ENCODE assay signal across 17 mouse cellular contexts in the genomic region with DNA sequence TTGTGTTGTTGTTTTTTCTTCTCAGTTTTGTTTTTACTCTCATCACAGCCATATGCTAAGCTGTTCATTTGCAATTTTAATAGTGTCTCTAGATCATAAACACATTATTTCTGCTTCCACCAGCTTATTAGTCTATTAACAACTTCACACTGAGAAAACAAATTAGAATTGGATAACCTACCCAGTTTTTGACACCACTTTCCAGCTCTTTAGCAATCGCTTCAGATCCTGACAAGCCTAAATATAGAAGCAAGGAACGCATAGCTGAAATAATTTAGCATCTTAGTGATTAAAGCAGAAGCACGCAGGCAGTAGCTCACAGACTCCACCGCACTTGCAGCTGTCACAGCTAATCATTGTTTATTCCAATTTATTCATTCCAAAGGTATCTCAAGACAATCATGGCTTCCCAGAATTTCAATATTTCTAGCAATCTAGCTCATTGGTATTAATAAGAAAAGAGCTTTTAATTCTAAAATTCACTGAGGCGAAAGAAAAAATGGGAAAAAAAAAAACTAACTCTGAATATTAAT.
DNase-seq lines count a peak whose midpoint lies in the region; ATAC-seq and TF ChIP-seq lines count a peak whose summit lies in the region.
"Had no signal": no experiment of that assay in that cellular context is flagged by ENCODE, and none has a peak within 500 bp of the region (broad histone marks: within the 10 kb centered on the region; RNA-seq: fewer than 3 reads in every experiment).

No protein-coding gene starts in this region.

- H3K4me3 ChIP-seq in heart, embryonic 10.5 days: no peak overlapping the region
- no peak overlapping the region for H3K4me3 ChIP-seq in heart, postnatal 0 days (ENCODE audit: low read depth, low read length)
- no peak overlapping the region for H3K4me3 ChIP-seq in heart, adult 2 months
- no peak overlapping the region for H3K4me3 ChIP-seq in midbrain, postnatal 0 days (ENCODE audit: low read depth, low read length)
- H3K4me3 ChIP-seq: embryonic facial prominence, embryonic 12.5 days; limb, embryonic 15.5 days; liver, embryonic 15.5 days; neural tube, embryonic 12.5 days had no signal

- whole genome bisulfite sequencing in heart, embryonic 10.5 days: 51% methylated on average over 5 of the region's 5 CpGs
- 30% methylated on average over 5 of the region's 5 CpGs for WGBS in heart, postnatal 0 days
- 67% methylated on average over 5 of the region's 5 CpGs for WGBS in heart, adult 2 months
- 49% methylated on average over 5 of the region's 5 CpGs for WGBS in midbrain, postnatal 0 days

- H3K79me2 ChIP-seq in heart, adult 2 months (replicated peaks; ENCODE audit: control insufficient read depth, insufficient read depth, low read length): no peaks in the 10 kb centered on the region

- peak overlapping the region; percentile 56 for H3K27ac ChIP-seq in heart, embryonic 10.5 days
- H3K27ac ChIP-seq in heart, postnatal 0 days (ENCODE audit: low read depth): peak overlapping the region; percentile 78
- no peak overlapping the region for H3K27ac ChIP-seq in heart, adult 2 months
- no peak overlapping the region for H3K27ac ChIP-seq in midbrain, postnatal 0 days (ENCODE audit: low read depth, low read length)
- H3K27ac ChIP-seq: embryonic facial prominence, embryonic 12.5 days; limb, embryonic 15.5 days; liver, embryonic 15.5 days; neural tube, embryonic 12.5 days had no signal

- H3K36me3 ChIP-seq in heart, embryonic 10.5 days: no peaks in the 10 kb centered on the region
- H3K36me3 ChIP-seq in heart, postnatal 0 days (replicated peaks; ENCODE audit: control insufficient read depth, insufficient read depth, low read length): no peaks in the 10 kb centered on the region
- H3K36me3 ChIP-seq in heart, adult 2 months (ENCODE audit: control insufficient read depth, insufficient read depth, low read length): peaks cover 11% of the 10 kb centered on the region
- H3K36me3 ChIP-seq in midbrain, postnatal 0 days (ENCODE audit: insufficient read depth, low read length): no peaks in the 10 kb centered on the region
- H3K36me3 ChIP-seq: embryonic facial prominence, embryonic 12.5 days; limb, embryonic 15.5 days; liver, embryonic 15.5 days; neural tube, embryonic 12.5 days had no signal

- H3K4me1 ChIP-seq in heart, embryonic 10.5 days: peaks cover 9% of the 10 kb centered on the region; the same call in 1 of the 2 replicates
- peaks cover 30% of the 10 kb centered on the region for H3K4me1 ChIP-seq in heart, postnatal 0 days (ENCODE audit: control insufficient read depth, insufficient read depth)
- peaks cover 7% of the 10 kb centered on the region for H3K4me1 ChIP-seq in heart, adult 2 months (ENCODE audit: control insufficient read depth, insufficient read depth, low read length)
- no peaks in the 10 kb centered on the region for H3K4me1 ChIP-seq in midbrain, postnatal 0 days (ENCODE audit: insufficient read depth, low read length)
- H3K4me1 ChIP-seq: embryonic facial prominence, embryonic 12.5 days; limb, embryonic 15.5 days; liver, embryonic 15.5 days; neural tube, embryonic 12.5 days had no signal

- DNase-seq in heart, embryonic 10.5 days (ENCODE audit: low spot score): no peak
- no peak for DNase-seq in heart, adult 9 months (ENCODE audit: low spot score in 2 of 2)
- no peak for DNase-seq in heart, postnatal 0 days (ENCODE audit: low spot score)
- DNase-seq in heart, adult 2 months: no peak
- peak; percentile 76 for DNase-seq in brain, embryonic 14.5 days (ENCODE audit: low read depth)
- peak; percentile 22 for DNase-seq in midbrain, postnatal 0 days (ENCODE audit: low spot score)
- DNase-seq in adrenal gland, postnatal 14 days: no peak
- DNase-seq: B cell, adult 2 months; cerebellum, adult 9-10 months; gastrocnemius, postnatal 36 days; kidney, adult 2 months; kidney, postnatal 14 days had no signal

- H3K4me2 ChIP-seq in heart, postnatal 0 days (ENCODE audit: low read depth, low read length): peak overlapping the region; percentile 23; the same call in 1 of the 2 replicates
- H3K4me2 ChIP-seq in midbrain, postnatal 0 days (ENCODE audit: low read depth, low read length, poor library complexity, severe bottlenecking): no peak overlapping the region
- H3K4me2 ChIP-seq: embryonic facial prominence, embryonic 12.5 days; limb, embryonic 15.5 days; liver, embryonic 15.5 days; neural tube, embryonic 12.5 days had no signal

- no peak overlapping the region for H3K9ac ChIP-seq in heart, postnatal 0 days (replicated peaks; ENCODE audit: low read depth, low read length)
- H3K9ac ChIP-seq in heart, adult 2 months (ENCODE audit: low read depth, low read length): no peak overlapping the region
- no peak overlapping the region for H3K9ac ChIP-seq in midbrain, postnatal 0 days (replicated peaks; ENCODE audit: low read length, poor library complexity, severe bottlenecking)
- H3K9ac ChIP-seq: embryonic facial prominence, embryonic 12.5 days; limb, embryonic 15.5 days; liver, embryonic 15.5 days; neural tube, embryonic 12.5 days had no signal

- TF ChIP-seq EP300 in heart, postnatal 0 days (IDR thresholded peaks at IDR 0.05; ENCODE audit: low read depth): no peak
- TF ChIP-seq EP300 in heart, adult 2 months (IDR thresholded peaks at IDR 0.05; ENCODE audit: insufficient read depth, low read depth, low read length): no peak

- no peaks in the 10 kb centered on the region for H3K9me3 ChIP-seq in heart, embryonic 10.5 days
- H3K9me3 ChIP-seq in heart, postnatal 0 days (replicated peaks; ENCODE audit: control insufficient read depth, low read length): no peaks in the 10 kb centered on the region
- no peaks in the 10 kb centered on the region for H3K9me3 ChIP-seq in midbrain, postnatal 0 days (ENCODE audit: low read length)
- H3K9me3 ChIP-seq: embryonic facial prominence, embryonic 12.5 days; limb, embryonic 15.5 days; liver, embryonic 15.5 days; neural tube, embryonic 12.5 days had no signal

- no peak for ATAC-seq in heart, postnatal 0 days (ENCODE audit: insufficient read depth, low read depth)
- ATAC-seq in midbrain, postnatal 0 days (ENCODE audit: low FRiP score): no peak
- ATAC-seq: lung, postnatal 0 days had no signal

- no peaks in the 10 kb centered on the region for H3K27me3 ChIP-seq in heart, embryonic 10.5 days (ENCODE audit: insufficient read depth, poor library complexity, severe bottlenecking)
- no peaks in the 10 kb centered on the region for H3K27me3 ChIP-seq in heart, postnatal 0 days (ENCODE audit: control insufficient read depth, insufficient read depth, low read length)
- no peaks in the 10 kb centered on the region for H3K27me3 ChIP-seq in heart, adult 2 months (ENCODE audit: control insufficient read depth, insufficient read depth, low read length)
- no peaks in the 10 kb centered on the region for H3K27me3 ChIP-seq in midbrain, postnatal 0 days (ENCODE audit: insufficient read depth, low read length)
- H3K27me3 ChIP-seq: embryonic facial prominence, embryonic 12.5 days; limb, embryonic 15.5 days; liver, embryonic 15.5 days; neural tube, embryonic 12.5 days had no signal

- TF ChIP-seq POLR2A in heart, adult 2 months (IDR thresholded peaks at IDR 0.05; ENCODE audit: insufficient read depth, low read depth, low read length): no peak
- TF ChIP-seq POLR2A in brain, embryonic 14.5 days (IDR thresholded peaks at IDR 0.05; ENCODE audit: borderline replicate concordance, extremely low read depth, insufficient read depth, insufficient read length, poor library complexity, severe bottlenecking): no peak

- TF ChIP-seq CTCF in heart, postnatal 0 days (IDR thresholded peaks at IDR 0.05; ENCODE audit: low read depth): no peak
- TF ChIP-seq CTCF in heart, adult 2 months (IDR thresholded peaks at IDR 0.05): no peak
- TF ChIP-seq CTCF in brain, embryonic 14.5 days (IDR thresholded peaks at IDR 0.05; ENCODE audit: borderline replicate concordance, extremely low read depth, insufficient read depth, insufficient read length): no peak
- TF ChIP-seq CTCF in midbrain, postnatal 0 days (IDR thresholded peaks at IDR 0.05): no peak

- intact Hi-C loops in heart, adult 2 months (cut with DNase I): no loop called here

Comparison
In these comparisons a context has a peak if more than half of its experiments do, and no peak if none do; other contexts are left out.
1. H3K27ac ChIP-seq: peak in heart, embryonic 10.5 days (single experiment) and heart, postnatal 0 days (single experiment); none in heart, adult 2 months (single experiment) and midbrain, postnatal 0 days (single experiment).
2. DNase-seq: peak in brain, embryonic 14.5 days (single experiment) and midbrain, postnatal 0 days (single experiment); none in heart, embryonic 10.5 days (single experiment), heart, adult 9 months (0 of 2), heart, postnatal 0 days (single experiment), heart, adult 2 months (0 of 2) and adrenal gland, postnatal 14 days (single experiment).